Mouse (Mus musculus) megakaryocyte, embryonic 14.5 days (primary cell): ENCODE data around the gene Rasgrp4.

Source experiments
- FLI1 ChIP-seq: IDR thresholded peaks from 2 replicates; pipeline ENCODE4 v1.6.1; 2012; ENCODE audit warnings: low read length, inconsistent platforms, mixed read lengths
- GATA1 ChIP-seq: IDR thresholded peaks from 3 replicates; pipeline ENCODE4 v1.6.1; 2012; ENCODE audit warnings: mixed read lengths, low read length, inconsistent platforms, borderline replicate concordance

DNA sequence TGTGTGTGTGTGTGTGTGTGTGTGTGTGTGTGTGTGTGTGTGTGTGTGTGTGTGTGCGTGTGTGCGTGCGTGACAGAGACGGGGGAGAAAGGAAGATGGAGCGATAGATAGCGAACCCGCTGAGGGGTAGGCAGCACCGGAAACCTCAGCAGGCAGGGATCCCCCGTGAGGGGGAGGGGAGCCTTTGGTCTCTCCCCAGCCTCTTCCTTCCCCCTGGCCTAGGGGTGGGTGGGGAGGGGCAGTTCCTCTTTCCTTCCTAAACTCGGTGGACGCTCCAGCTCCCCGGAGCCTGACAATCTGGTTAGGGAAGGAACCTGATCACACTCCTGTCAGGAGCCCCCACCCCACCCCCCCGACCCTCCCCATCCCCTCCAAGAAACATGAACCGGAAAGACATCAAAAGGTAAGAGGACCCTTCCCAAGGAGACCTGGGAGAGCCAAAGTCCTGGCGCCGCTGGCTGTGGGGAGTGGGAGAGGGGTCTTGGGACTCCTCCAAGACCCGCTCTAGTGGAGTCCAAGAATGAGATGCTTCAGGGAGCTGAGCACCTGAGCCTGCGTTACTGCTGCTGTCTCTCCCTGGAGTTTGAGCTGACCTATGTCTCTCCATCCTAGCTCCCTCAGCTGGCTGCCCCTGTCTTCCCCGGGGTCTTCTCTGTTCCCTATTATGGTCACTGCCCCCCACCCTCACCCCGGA lies at the start of gene Rasgrp4:
- TF ChIP-seq GATA1: no peak
- no peak for TF ChIP-seq FLI1
